Mouse (Mus musculus): ENCODE measurements around the gene Ppp1r9a. TPM values are rescaled to one million over a fixed set of nuclear protein-coding genes. Genes with fewer than 3 reads are reported as not detected.

The Ppp1r9a gene
- total and polyA plus RNA-seq, 3 experiments: 4.6 to 11.8 (median 10.9) TPM

DNA sequence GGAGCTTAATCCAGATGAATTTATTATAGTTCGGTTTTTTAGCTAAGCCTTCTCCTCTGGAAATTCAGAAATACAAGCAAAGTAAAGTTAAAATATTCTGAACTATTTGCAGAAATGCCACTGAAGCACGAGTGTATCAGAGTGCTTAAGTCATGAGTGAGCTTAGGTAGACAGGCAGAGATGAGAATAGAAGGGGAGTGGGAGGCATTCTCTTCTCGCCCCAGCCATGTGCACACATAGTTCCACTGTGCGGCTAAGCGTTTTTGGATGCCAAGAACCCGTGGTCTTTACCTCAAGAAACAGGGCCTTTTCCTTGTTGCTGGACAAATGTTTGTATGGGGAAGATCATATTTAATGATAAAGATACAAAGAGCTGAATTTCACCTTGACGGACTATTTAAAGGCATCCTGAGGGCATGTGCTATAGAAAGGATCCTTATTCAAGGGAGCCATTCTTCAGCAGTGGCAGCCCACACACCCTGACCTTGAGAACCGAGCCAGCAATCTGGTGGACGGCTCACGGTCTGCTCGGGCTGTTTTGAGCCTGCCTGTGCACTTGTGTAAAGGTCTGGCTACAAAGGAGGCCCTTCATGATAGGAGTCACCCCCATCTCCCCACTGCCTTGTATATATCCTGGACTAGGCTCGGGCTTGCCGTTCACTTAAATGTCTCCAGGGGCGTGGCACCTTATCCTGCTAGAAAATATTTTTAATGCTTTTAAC is 23.4 kb downstream of the Ppp1r9a start:
- Histone ChIP-seq H3K27me3 (ENCODE audit: control insufficient read depth, insufficient read depth, low read length) (no peaks in the 10 kb centered on the region), H3K4me3 (no peak overlapping the region), H3K9ac (ENCODE audit: low read depth, low read length) (no peak overlapping the region), H3K36me3 (ENCODE audit: control insufficient read depth, insufficient read depth, low read length) (no peaks in the 10 kb centered on the region), H3K4me1 (ENCODE audit: control insufficient read depth, insufficient read depth, low read length) (no peaks in the 10 kb centered on the region), H3K27ac (no peak overlapping the region), H3K79me2 (replicated peaks; ENCODE audit: control insufficient read depth, insufficient read depth, low read length) (no peaks in the 10 kb centered on the region; the same call in 1 of the 2 replicates)
- TF ChIP-seq CTCF (IDR thresholded peaks at IDR 0.05) (no peak), POLR2A (IDR thresholded peaks at IDR 0.05; ENCODE audit: insufficient read depth, low read depth, low read length) (no peak)
- intact Hi-C loops (cut with DNase I): no loop called here
- WGBS: 71% methylated on average over 14 of the region's 14 CpGs
- no peak for DNase-seq

DNA sequence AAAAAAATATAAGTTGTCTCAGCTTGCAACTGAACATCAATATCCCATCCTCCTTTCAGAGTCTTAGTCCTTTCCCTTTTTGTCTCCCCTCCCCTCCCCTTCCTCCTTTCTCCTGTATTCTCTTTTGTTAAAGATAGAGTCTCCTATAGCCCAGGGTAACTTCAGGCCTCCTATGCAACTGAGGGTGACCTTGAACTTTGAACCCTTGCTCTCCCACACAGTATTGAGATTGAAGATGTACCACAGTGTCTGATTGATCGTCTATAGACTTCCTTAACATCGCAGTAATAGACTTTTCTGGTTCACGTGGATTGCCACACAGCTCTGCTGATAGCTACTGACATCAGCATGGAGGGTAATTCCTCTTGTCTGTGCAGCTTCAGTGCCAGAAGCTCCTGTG is 27.6 kb downstream of the Ppp1r9a start:
- Histone ChIP-seq H3K27ac (no peak overlapping the region), H3K9ac (ENCODE audit: low read depth, low read length) (no peak overlapping the region), H3K4me1 (ENCODE audit: control insufficient read depth, insufficient read depth, low read length) (no peaks in the 10 kb centered on the region), H3K79me2 (replicated peaks; ENCODE audit: control insufficient read depth, insufficient read depth, low read length) (no peaks in the 10 kb centered on the region; the same call in 1 of the 2 replicates), H3K27me3 (ENCODE audit: control insufficient read depth, insufficient read depth, low read length) (no peaks in the 10 kb centered on the region), H3K36me3 (ENCODE audit: control insufficient read depth, insufficient read depth, low read length) (no peaks in the 10 kb centered on the region), H3K4me3 (no peak overlapping the region)
- intact Hi-C loops (cut with DNase I): no loop called here
- TF ChIP-seq EP300 (IDR thresholded peaks at IDR 0.05; ENCODE audit: insufficient read depth, low read depth, low read length) (no peak), POLR2A (IDR thresholded peaks at IDR 0.05; ENCODE audit: insufficient read depth, low read depth, low read length) (no peak), CTCF (IDR thresholded peaks at IDR 0.05) (no peak)
- WGBS: 89% methylated on average over 3 of the region's 3 CpGs
- no peak for DNase-seq

DNA sequence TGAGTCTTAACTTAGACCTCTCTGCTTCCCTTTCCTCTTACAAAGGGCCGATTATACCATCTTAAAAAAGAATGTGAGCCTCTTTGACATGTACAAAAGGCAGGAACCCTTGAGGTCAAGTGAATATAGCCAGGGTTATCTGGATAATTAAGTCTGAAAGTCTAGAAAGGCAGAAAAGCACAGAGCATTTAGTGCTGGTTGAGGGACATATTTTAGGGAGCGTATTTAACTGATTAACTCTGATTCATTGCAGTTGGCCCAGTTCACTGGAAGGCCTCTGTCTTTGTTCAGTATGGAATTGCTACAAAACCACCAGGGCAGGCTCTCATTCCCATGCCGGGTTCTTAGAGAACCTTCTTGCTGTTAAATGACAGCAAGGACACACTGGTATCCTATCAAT is 36.2 kb downstream of the Ppp1r9a start:
- Histone ChIP-seq H3K9ac (ENCODE audit: low read depth, low read length) (no peak overlapping the region), H3K79me2 (replicated peaks; ENCODE audit: control insufficient read depth, insufficient read depth, low read length) (no peaks in the 10 kb centered on the region), H3K4me3 (no peak overlapping the region), H3K27me3 (ENCODE audit: control insufficient read depth, insufficient read depth, low read length) (no peaks in the 10 kb centered on the region), H3K27ac (no peak overlapping the region), H3K4me1 (ENCODE audit: control insufficient read depth, insufficient read depth, low read length) (no peaks in the 10 kb centered on the region), H3K36me3 (ENCODE audit: control insufficient read depth, insufficient read depth, low read length) (no peaks in the 10 kb centered on the region)
- TF ChIP-seq EP300 (IDR thresholded peaks at IDR 0.05; ENCODE audit: insufficient read depth, low read depth, low read length) (no peak), POLR2A (IDR thresholded peaks at IDR 0.05; ENCODE audit: insufficient read depth, low read depth, low read length) (no peak), CTCF (IDR thresholded peaks at IDR 0.05) (no peak)
- intact Hi-C loops (cut with DNase I): no loop called here
- DNase-seq: no peak
- WGBS: 74% methylated on average over 3 of the region's 3 CpGs

DNA sequence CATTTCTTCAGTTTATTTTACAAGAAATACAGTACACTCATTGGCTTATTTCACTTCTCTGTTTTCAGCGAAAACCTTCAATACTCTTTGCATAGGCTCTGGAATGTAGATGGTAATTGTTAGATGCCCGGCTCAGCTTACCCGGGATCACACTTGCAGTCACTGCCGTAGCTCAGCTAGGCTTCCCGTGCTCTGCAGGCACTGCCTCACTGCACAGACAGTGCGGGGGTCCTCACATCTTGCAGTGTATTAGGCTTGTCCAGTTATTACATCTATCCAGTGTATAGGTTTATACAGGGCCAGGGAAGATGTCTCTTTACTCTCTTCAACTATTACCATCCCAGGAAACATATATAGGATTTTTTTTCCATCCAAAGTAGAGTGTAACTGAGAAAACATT is 37.4 kb downstream of the Ppp1r9a start:
- WGBS: 90% methylated on average over 6 of the region's 6 CpGs
- no peak for DNase-seq
- no peaks in the 10 kb centered on the region for H3K27me3 ChIP-seq (ENCODE audit: control insufficient read depth, insufficient read depth, low read length)
- no peaks in the 10 kb centered on the region for H3K36me3 ChIP-seq (ENCODE audit: control insufficient read depth, insufficient read depth, low read length)
- no peak for TF ChIP-seq CTCF (IDR thresholded peaks at IDR 0.05)
- TF ChIP-seq EP300 (IDR thresholded peaks at IDR 0.05; ENCODE audit: insufficient read depth, low read depth, low read length): no peak
- no peak for TF ChIP-seq POLR2A (IDR thresholded peaks at IDR 0.05; ENCODE audit: insufficient read depth, low read depth, low read length)
- intact Hi-C loops (cut with DNase I): no loop called here
- no peak overlapping the region for H3K27ac ChIP-seq
- no peak overlapping the region for H3K9ac ChIP-seq (ENCODE audit: low read depth, low read length)
- no peaks in the 10 kb centered on the region for H3K79me2 ChIP-seq (replicated peaks; ENCODE audit: control insufficient read depth, insufficient read depth, low read length)
- H3K4me1 ChIP-seq (ENCODE audit: control insufficient read depth, insufficient read depth, low read length): no peaks in the 10 kb centered on the region
- H3K4me3 ChIP-seq: no peak overlapping the region

DNA sequence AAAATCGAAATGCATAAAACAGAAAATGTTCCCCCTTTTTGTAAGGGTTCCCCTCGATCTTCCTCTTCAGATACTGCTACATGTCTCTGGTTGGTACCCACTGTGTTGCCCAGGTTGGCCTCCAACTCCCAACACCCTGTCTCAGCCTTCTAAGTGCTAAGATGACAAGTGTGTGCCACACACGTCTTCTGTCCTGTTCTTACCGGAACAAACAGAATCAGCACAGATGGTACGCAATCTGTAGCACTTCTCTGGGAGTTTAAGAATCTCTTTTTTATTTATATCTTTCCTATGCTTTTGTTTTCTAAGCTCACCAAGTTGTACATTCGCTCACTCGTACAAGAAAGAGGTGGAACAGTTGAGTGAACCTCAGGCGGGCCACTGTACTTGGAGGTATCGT is 37.9 kb downstream of the Ppp1r9a start:
- Histone ChIP-seq H3K4me1 (ENCODE audit: control insufficient read depth, insufficient read depth, low read length) (no peaks in the 10 kb centered on the region), H3K27me3 (ENCODE audit: control insufficient read depth, insufficient read depth, low read length) (no peaks in the 10 kb centered on the region), H3K79me2 (replicated peaks; ENCODE audit: control insufficient read depth, insufficient read depth, low read length) (no peaks in the 10 kb centered on the region), H3K4me3 (no peak overlapping the region), H3K27ac (no peak overlapping the region), H3K9ac (ENCODE audit: low read depth, low read length) (no peak overlapping the region), H3K36me3 (ENCODE audit: control insufficient read depth, insufficient read depth, low read length) (no peaks in the 10 kb centered on the region)
- 92% methylated on average over 9 of the region's 9 CpGs for WGBS
- no peak for TF ChIP-seq POLR2A (IDR thresholded peaks at IDR 0.05; ENCODE audit: insufficient read depth, low read depth, low read length)
- TF ChIP-seq EP300 (IDR thresholded peaks at IDR 0.05; ENCODE audit: insufficient read depth, low read depth, low read length): no peak
- no peak for TF ChIP-seq CTCF (IDR thresholded peaks at IDR 0.05)
- intact Hi-C loops (cut with DNase I): no loop called here
- DNase-seq: no peak

DNA sequence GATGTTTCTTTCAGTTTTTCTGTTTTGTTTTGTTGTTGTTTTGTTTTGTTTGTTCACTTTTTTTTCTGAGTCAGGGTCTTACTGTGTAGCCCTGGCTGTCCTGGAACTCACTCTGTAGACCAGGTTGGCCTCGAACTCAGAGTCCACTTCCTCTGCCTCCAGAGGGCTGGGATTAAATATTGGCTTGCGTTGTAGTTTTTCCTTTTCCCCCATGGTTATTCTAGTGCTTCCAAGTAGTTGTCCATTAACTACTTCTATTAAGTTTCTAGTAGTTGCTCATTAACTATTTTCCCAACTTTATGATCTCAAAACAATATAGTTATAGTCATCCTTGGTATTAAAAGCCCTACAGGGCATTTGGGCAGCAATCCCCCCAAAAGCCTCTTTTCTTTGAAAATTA is 41.1 kb downstream of the Ppp1r9a start:
- Histone ChIP-seq H3K27ac (no peak overlapping the region), H3K4me1 (ENCODE audit: control insufficient read depth, insufficient read depth, low read length) (peaks cover 1% of the 10 kb centered on the region; the same call in 1 of the 2 replicates), H3K4me3 (no peak overlapping the region), H3K36me3 (ENCODE audit: control insufficient read depth, insufficient read depth, low read length) (no peaks in the 10 kb centered on the region; the same call in 1 of the 2 replicates), H3K27me3 (ENCODE audit: control insufficient read depth, insufficient read depth, low read length) (no peaks in the 10 kb centered on the region), H3K9ac (ENCODE audit: low read depth, low read length) (no peak overlapping the region), H3K79me2 (replicated peaks; ENCODE audit: control insufficient read depth, insufficient read depth, low read length) (no peaks in the 10 kb centered on the region)
- intact Hi-C loops (cut with DNase I): no loop called here
- no peak for TF ChIP-seq CTCF (IDR thresholded peaks at IDR 0.05)
- TF ChIP-seq POLR2A (IDR thresholded peaks at IDR 0.05; ENCODE audit: insufficient read depth, low read depth, low read length): no peak
- no peak for TF ChIP-seq EP300 (IDR thresholded peaks at IDR 0.05; ENCODE audit: insufficient read depth, low read depth, low read length)
- WGBS: 97% methylated on average over 2 of the region's 2 CpGs
- no peak for DNase-seq
